Mouse (Mus musculus): ENCODE measurements around the gene Pcbp4. TPM values are rescaled to one million over a fixed set of nuclear protein-coding genes. Genes with fewer than 3 reads are reported as not detected.

The Pcbp4 gene
- 280 and 309 TPM in 2 replicates for polyA plus RNA-seq (2015; fragmentation: Nextera tagmentation; extraction: Ambion mirVana)

GRCm38 (mm10) chr9:106453271-106454070, at the start of gene Pcbp4:
Pcbp4 (plus strand) TSS chr9:106453291.
- peak within 1 kb of the TSS; percentile 86 for H3K4me3 ChIP-seq (replicated peaks)
- peak within 1 kb of the TSS; percentile 98 for H3K4me2 ChIP-seq (replicated peaks)
- peaks cover 76% of the 10 kb centered on the region for H3K4me1 ChIP-seq (replicated peaks)
- 0% methylated on average over 47 of the region's 74 CpGs for WGBS
- H3K9ac ChIP-seq (replicated peaks), result peak within 1 kb of the TSS; percentile 96
- peaks cover 4% of the 10 kb centered on the region; the same call in 1 of the 2 replicates for H3K27me3 ChIP-seq
- no peaks in the 10 kb centered on the region for H3K36me3 ChIP-seq
- peak within 1 kb of the TSS; percentile 97 for H3K27ac ChIP-seq
- H3K9me3 ChIP-seq, result no peaks in the 10 kb centered on the region
- ATAC-seq, result peak; percentile 76

GRCm38 (mm10) chr9:106405275-106405674, 47.8 kb upstream of the Pcbp4 start:
- H3K27me3 ChIP-seq, result no peaks in the 10 kb centered on the region
- WGBS, result 34% methylated on average over 6 of the region's 6 CpGs
- no peak for ATAC-seq
- H3K9ac ChIP-seq (replicated peaks), result no peak overlapping the region
- no peak overlapping the region for H3K27ac ChIP-seq
- no peak overlapping the region for H3K4me2 ChIP-seq (replicated peaks)
- no peaks in the 10 kb centered on the region for H3K36me3 ChIP-seq
- peaks cover 4% of the 10 kb centered on the region; the same call in 1 of the 2 replicates for H3K4me1 ChIP-seq (replicated peaks)
- no peak overlapping the region for H3K4me3 ChIP-seq (replicated peaks)
- H3K9me3 ChIP-seq, result no peaks in the 10 kb centered on the region

GRCm38 (mm10) chr9:106406443-106407078, 46.5 kb upstream of the Pcbp4 start:
- no peak for ATAC-seq
- WGBS, result 67% methylated on average over 8 of the region's 8 CpGs
- no peak overlapping the region for H3K4me3 ChIP-seq (replicated peaks)
- no peak overlapping the region for H3K9ac ChIP-seq (replicated peaks)
- no peaks in the 10 kb centered on the region for H3K27me3 ChIP-seq
- no peak overlapping the region for H3K27ac ChIP-seq
- H3K4me2 ChIP-seq (replicated peaks), result no peak overlapping the region
- no peaks in the 10 kb centered on the region for H3K36me3 ChIP-seq
- no peaks in the 10 kb centered on the region for H3K9me3 ChIP-seq
- H3K4me1 ChIP-seq (replicated peaks), result peaks cover 7% of the 10 kb centered on the region; the same call in 1 of the 2 replicates

- WGBS, result 97% methylated on average over 4 of the region's 4 CpGs
- Histone ChIP-seq H3K36me3 (no peaks in the 10 kb centered on the region), H3K27ac (no peak overlapping the region), H3K4me2 (replicated peaks) (no peak overlapping the region), H3K4me1 (replicated peaks) (peaks cover 7% of the 10 kb centered on the region; the same call in 1 of the 2 replicates), H3K9ac (replicated peaks) (no peak overlapping the region), H3K4me3 (replicated peaks) (no peak overlapping the region), H3K27me3 (no peaks in the 10 kb centered on the region), H3K9me3 (no peaks in the 10 kb centered on the region)
- no peak for ATAC-seq
These were observed 44.0 kb upstream of the Pcbp4 start for GRCm38 (mm10) chr9:106409096-106409495.

- Histone ChIP-seq H3K9ac (replicated peaks) (no peak overlapping the region), H3K9me3 (no peaks in the 10 kb centered on the region), H3K4me2 (replicated peaks) (no peak overlapping the region), H3K4me3 (replicated peaks) (no peak overlapping the region), H3K27ac (no peak overlapping the region), H3K27me3 (no peaks in the 10 kb centered on the region), H3K36me3 (no peaks in the 10 kb centered on the region), H3K4me1 (replicated peaks) (peaks cover 7% of the 10 kb centered on the region; the same call in 1 of the 2 replicates)
- WGBS, result 66% methylated on average over 2 of the region's 2 CpGs
- no peak for ATAC-seq
These were observed 42.9 kb upstream of the Pcbp4 start for GRCm38 (mm10) chr9:106410086-106410650.

- H3K36me3 ChIP-seq, result no peaks in the 10 kb centered on the region
- no peak overlapping the region for H3K9ac ChIP-seq (replicated peaks)
- peaks cover 7% of the 10 kb centered on the region; the same call in 1 of the 2 replicates for H3K4me1 ChIP-seq (replicated peaks)
- H3K9me3 ChIP-seq, result no peaks in the 10 kb centered on the region
- no peaks in the 10 kb centered on the region for H3K27me3 ChIP-seq
- no peak overlapping the region for H3K4me2 ChIP-seq (replicated peaks)
- H3K4me3 ChIP-seq (replicated peaks), result no peak overlapping the region
- H3K27ac ChIP-seq, result no peak overlapping the region
- ATAC-seq, result no peak
- WGBS, result 81% methylated on average over 9 of the region's 9 CpGs
These were observed 41.9 kb upstream of the Pcbp4 start for GRCm38 (mm10) chr9:106411091-106411594.

GRCm38 (mm10) chr9:106411729-106412128, 41.4 kb upstream of the Pcbp4 start:
- Histone ChIP-seq H3K4me2 (replicated peaks) (no peak overlapping the region), H3K9ac (replicated peaks) (no peak overlapping the region), H3K9me3 (no peaks in the 10 kb centered on the region), H3K4me3 (replicated peaks) (no peak overlapping the region), H3K27ac (no peak overlapping the region), H3K4me1 (replicated peaks) (peaks cover 7% of the 10 kb centered on the region; the same call in 1 of the 2 replicates), H3K27me3 (no peaks in the 10 kb centered on the region), H3K36me3 (no peaks in the 10 kb centered on the region)
- 80% methylated on average over 6 of the region's 6 CpGs for WGBS
- no peak for ATAC-seq

GRCm38 (mm10) chr9:106412210-106412609, 40.9 kb upstream of the Pcbp4 start:
- 83% methylated on average over 3 of the region's 3 CpGs for WGBS
- Histone ChIP-seq H3K4me3 (replicated peaks) (no peak overlapping the region), H3K36me3 (no peaks in the 10 kb centered on the region), H3K4me1 (replicated peaks) (peaks cover 7% of the 10 kb centered on the region; the same call in 1 of the 2 replicates), H3K27ac (no peak overlapping the region), H3K4me2 (replicated peaks) (no peak overlapping the region), H3K9me3 (no peaks in the 10 kb centered on the region), H3K9ac (replicated peaks) (0 out of 2 replicates have a peak overlapping the region, but pooled peaks have one; percentile 32), H3K27me3 (no peaks in the 10 kb centered on the region)
- ATAC-seq, result no peak

GRCm38 (mm10) chr9:106413606-106414005, 39.5 kb upstream of the Pcbp4 start:
- no peak overlapping the region for H3K9ac ChIP-seq (replicated peaks)
- H3K27ac ChIP-seq, result no peak overlapping the region
- 85% methylated on average over 5 of the region's 5 CpGs for WGBS
- peaks cover 20% of the 10 kb centered on the region for H3K4me1 ChIP-seq (replicated peaks)
- ATAC-seq, result no peak
- H3K4me3 ChIP-seq (replicated peaks), result no peak overlapping the region
- H3K27me3 ChIP-seq, result no peaks in the 10 kb centered on the region
- H3K4me2 ChIP-seq (replicated peaks), result no peak overlapping the region
- no peaks in the 10 kb centered on the region for H3K9me3 ChIP-seq
- H3K36me3 ChIP-seq, result no peaks in the 10 kb centered on the region

- Histone ChIP-seq H3K4me1 (replicated peaks) (peaks cover 38% of the 10 kb centered on the region), H3K9ac (replicated peaks) (no peak overlapping the region), H3K27ac (no peak overlapping the region), H3K27me3 (0 out of 2 replicates have a peak, but pooled peaks cover 5% of the 10 kb centered on the region), H3K9me3 (no peaks in the 10 kb centered on the region), H3K4me3 (replicated peaks) (no peak overlapping the region), H3K36me3 (no peaks in the 10 kb centered on the region), H3K4me2 (replicated peaks) (no peak overlapping the region)
- ATAC-seq, result no peak
- 92% methylated on average over 6 of the region's 6 CpGs for WGBS
These were observed 36.3 kb upstream of the Pcbp4 start for GRCm38 (mm10) chr9:106416826-106417225.

GRCm38 (mm10) chr9:106417841-106418625, 35.1 kb upstream of the Pcbp4 start:
- peak overlapping the region; percentile 53 for H3K4me2 ChIP-seq (replicated peaks)
- H3K9me3 ChIP-seq, result no peaks in the 10 kb centered on the region
- H3K4me3 ChIP-seq (replicated peaks), result peak overlapping the region; percentile 23
- H3K27me3 ChIP-seq, result 0 out of 2 replicates have a peak, but pooled peaks cover 5% of the 10 kb centered on the region
- H3K4me1 ChIP-seq (replicated peaks), result peaks cover 38% of the 10 kb centered on the region
- H3K9ac ChIP-seq (replicated peaks), result peak overlapping the region; percentile 64
- no peak overlapping the region; the same call in 1 of the 2 replicates for H3K27ac ChIP-seq
- peak; percentile 55 for ATAC-seq
- no peaks in the 10 kb centered on the region for H3K36me3 ChIP-seq
- WGBS, result 16% methylated on average over 29 of the region's 29 CpGs
